Mouse (Mus musculus) embryonic facial prominence, embryonic 14.5 days (tissue): ENCODE results near the gene Slc22a14. TPM values are rescaled to one million over a fixed set of nuclear protein-coding genes. Genes with fewer than 3 reads are reported as not detected.
"Not testable (repeated sequence)": the region's sequence is repeated elsewhere in the genome, so short reads cannot be mapped to it uniquely, and the experiment has no call there.

ENCODE experiments used
- ATAC-seq: fragments of 200-750 bp; cut with Nextera tagmentation; 2 replicates; pipeline ENCODE4 v1.8.0; 2017; ENCODE audit warnings: low read depth, moderate number of reproducible peaks, moderate TSS enrichment
- DNase-seq: peaks from one replicate; pipeline ENCODE4 v3.0.0-alpha.2; 2015; ENCODE audit warnings: low spot score
- H3K27ac ChIP-seq: fragments of 300-500 bp; sonication (generic); replicated peaks from 2 replicates; pipeline ENCODE4 v1.5.1; 2014; ENCODE audit warnings: low read depth, mild to moderate bottlenecking, low read length, moderate library complexity
- H3K27me3 ChIP-seq: fragments of 300-500 bp; sonication (generic); replicated peaks from 2 replicates; pipeline ENCODE4 v1.6.1; 2014; ENCODE audit warnings: low read length; ENCODE audit not compliant: control insufficient read depth, insufficient read depth
- H3K36me3 ChIP-seq: fragments of 300-500 bp; sonication (generic); 2 replicates; pipeline ENCODE4 v1.6.1; 2014; ENCODE audit warnings: low read length, mixed read lengths; ENCODE audit not compliant: control insufficient read depth, insufficient read depth
- H3K4me1 ChIP-seq: fragments of 300-500 bp; sonication (generic); 2 replicates; pipeline ENCODE4 v1.6.1; 2014; ENCODE audit warnings: antibody characterized with exemption, low read length; ENCODE audit not compliant: control insufficient read depth, insufficient read depth
- H3K4me2 ChIP-seq: fragments of 300-500 bp; sonication (generic); 2 replicates; pipeline ENCODE4 v1.6.1; 2014; ENCODE audit warnings: low read depth, mild to moderate bottlenecking, low read length, moderate library complexity, mixed read lengths
- H3K4me3 ChIP-seq: fragments of 300-500 bp; sonication (generic); 2 replicates; pipeline ENCODE4 v1.5.1; 2014; ENCODE audit warnings: low read depth, mild to moderate bottlenecking, low read length
- H3K9ac ChIP-seq: fragments of 300-500 bp; sonication (generic); 2 replicates; pipeline ENCODE4 v1.6.1; 2014; ENCODE audit warnings: low read depth, mild to moderate bottlenecking, low read length, moderate library complexity, mixed read lengths
- H3K9me3 ChIP-seq: fragments of 300-500 bp; sonication (generic); 2 replicates; pipeline ENCODE4 v1.6.1; 2016; ENCODE audit warnings: low read length; ENCODE audit not compliant: control insufficient read depth
- WGBS: fragments of 180-500 bp; shearing (Covaris S2); extraction: QIAGEN DNeasy Blood & Tissue Kit; methylation state at CpG from one replicate; pipeline ENCODE4 v1.1.7; 2014; 5-methylcytosine and 5-hydroxymethylcytosine counted together
- polyA plus RNA-seq: library from polyadenylated mRNA; unstranded; fragments of >200 nt; fragmentation: Nextera tagmentation; extraction: Ambion mirVana; gene quantifications from 2 replicates; pipeline ENCODE4 v1.2.1, GENCODE M21; 2014

Gene Slc22a14
- polyA plus RNA-seq, 1 experiment from 2014 or later, result not detected

DNA sequence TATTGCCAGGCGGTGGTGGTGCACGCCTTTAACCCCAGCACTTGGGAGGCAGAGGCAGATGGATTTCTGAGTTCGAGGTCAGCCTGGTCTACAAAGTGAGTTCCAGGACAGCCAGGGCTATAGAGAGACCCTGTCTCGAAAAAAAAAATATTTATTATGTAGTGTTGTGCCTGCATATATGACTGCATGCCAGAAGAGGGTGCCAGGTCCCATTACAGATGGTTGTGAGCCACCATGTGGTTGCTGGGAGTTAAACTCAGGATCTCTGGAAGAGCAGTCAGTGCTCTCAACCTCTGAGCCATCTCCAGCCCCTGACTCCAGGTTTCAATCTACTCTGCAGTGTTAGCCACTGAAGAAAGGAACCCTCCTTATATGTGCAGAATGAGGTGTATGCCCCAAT is 5.4 kb upstream of the Slc22a14 start:
- not testable (repeated sequence) for H3K36me3 ChIP-seq, H3K9ac ChIP-seq, H3K9me3 ChIP-seq, H3K4me2 ChIP-seq, ATAC-seq, H3K4me1 ChIP-seq, H3K27ac ChIP-seq, H3K4me3 ChIP-seq, DNase-seq, H3K27me3 ChIP-seq
- 74% methylated on average over 4 of the region's 4 CpGs for WGBS

DNA sequence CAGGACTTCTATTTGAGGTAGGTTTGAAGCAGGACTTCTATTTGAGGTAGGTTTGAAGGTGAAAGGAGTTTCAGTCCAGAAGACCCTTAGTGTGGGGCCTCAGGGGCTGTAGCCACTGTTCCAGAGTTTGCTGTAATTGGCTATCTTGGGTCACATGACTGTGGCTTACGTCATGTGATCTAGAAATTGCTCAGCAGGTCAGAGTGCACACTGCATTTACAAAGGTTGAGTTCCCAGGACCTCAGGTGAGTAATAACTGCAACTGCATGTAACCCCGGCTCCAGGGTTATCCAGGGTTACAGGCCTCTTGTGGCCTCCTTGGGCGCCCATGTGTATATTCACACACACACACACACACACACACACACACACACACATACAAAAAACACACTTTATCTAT is 3.0 kb upstream of the Slc22a14 start:
- Histone ChIP-seq H3K27me3 (no peaks in the 10 kb centered on the region), H3K4me3 (no peak overlapping the region), H3K4me1 (no peaks in the 10 kb centered on the region), H3K36me3 (no peaks in the 10 kb centered on the region), H3K4me2 (no peak overlapping the region), H3K27ac (no peak overlapping the region), H3K9me3 (no peaks in the 10 kb centered on the region), H3K9ac (no peak overlapping the region)
- no peak for ATAC-seq
- no peak for DNase-seq
- 82% methylated on average over 3 of the region's 3 CpGs for WGBS

GRCm38 (mm10) chr9:119363229-119363628 is 2.1 kb downstream of the Slc22a14 start:
- no peak overlapping the region for H3K9ac ChIP-seq
- H3K4me3 ChIP-seq, result no peak overlapping the region
- H3K36me3 ChIP-seq, result no peaks in the 10 kb centered on the region
- H3K4me2 ChIP-seq, result no peak overlapping the region
- no peaks in the 10 kb centered on the region; the same call in 1 of the 2 replicates for H3K4me1 ChIP-seq
- no peaks in the 10 kb centered on the region for H3K27me3 ChIP-seq
- no peaks in the 10 kb centered on the region for H3K9me3 ChIP-seq
- 61% methylated on average over 12 of the region's 12 CpGs for whole genome bisulfite sequencing
- no peak for DNase-seq
- ATAC-seq, result peak; percentile 6; the same call in 1 of the 2 replicates
- H3K27ac ChIP-seq, result no peak overlapping the region

- Histone ChIP-seq H3K36me3 (no peaks in the 10 kb centered on the region), H3K4me2 (no peak overlapping the region), H3K4me1 (no peaks in the 10 kb centered on the region; the same call in 1 of the 2 replicates), H3K4me3 (no peak overlapping the region), H3K9ac (no peak overlapping the region), H3K9me3 (no peaks in the 10 kb centered on the region), H3K27me3 (no peaks in the 10 kb centered on the region), H3K27ac (no peak overlapping the region)
- WGBS, result 91% methylated on average over 5 of the region's 5 CpGs
- DNase-seq (no peak), ATAC-seq (no peak)
Measured at GRCm38 (mm10) chr9:119361416-119361815, 3.9 kb downstream of the Slc22a14 start.

- 38% methylated on average over 9 of the region's 9 CpGs for WGBS
- no peaks in the 10 kb centered on the region for H3K9me3 ChIP-seq
- H3K4me3 ChIP-seq, result peak overlapping the region; percentile 71
- no peak overlapping the region for H3K27ac ChIP-seq
- DNase-seq (no peak), ATAC-seq (no peak)
- no peaks in the 10 kb centered on the region; the same call in 1 of the 2 replicates for H3K4me1 ChIP-seq
- no peaks in the 10 kb centered on the region for H3K27me3 ChIP-seq
- peak overlapping the region; percentile 74 for H3K9ac ChIP-seq
- peak overlapping the region; percentile 91 for H3K4me2 ChIP-seq
- H3K36me3 ChIP-seq, result no peaks in the 10 kb centered on the region; the same call in 1 of the 2 replicates
Measured at GRCm38 (mm10) chr9:119358058-119358429, 7.3 kb downstream of the Slc22a14 start.

- WGBS, result 5% methylated on average over 32 of the region's 65 CpGs
- peak within 1 kb of the TSS; percentile 91 for H3K4me2 ChIP-seq
- H3K27ac ChIP-seq, result no peak within 1 kb of the TSS
- H3K9me3 ChIP-seq, result no peaks in the 10 kb centered on the region
- H3K4me1 ChIP-seq, result no peaks in the 10 kb centered on the region
- H3K4me3 ChIP-seq, result peak within 1 kb of the TSS; percentile 71
- DNase-seq (peak; percentile 91), ATAC-seq (peak; percentile 94)
- H3K9ac ChIP-seq, result peak within 1 kb of the TSS; percentile 74
- no peaks in the 10 kb centered on the region; the same call in 1 of the 2 replicates for H3K36me3 ChIP-seq
- no peaks in the 10 kb centered on the region for H3K27me3 ChIP-seq
Measured at GRCm38 (mm10) chr9:119357331-119358057, 7.9 kb downstream of the Slc22a14 start, which contains the start of gene Xylb. Gene Xylb, plus strand, starts transcription at chr9:119357381.

GRCm38 (mm10) chr9:119355943-119356342 is 9.4 kb downstream of the Slc22a14 start:
- Histone ChIP-seq H3K9ac (no peak overlapping the region), H3K9me3 (no peaks in the 10 kb centered on the region), H3K36me3 (peaks cover 12% of the 10 kb centered on the region), H3K4me2 (no peak overlapping the region), H3K4me1 (no peaks in the 10 kb centered on the region), H3K4me3 (no peak overlapping the region), H3K27ac (no peak overlapping the region), H3K27me3 (no peaks in the 10 kb centered on the region)
- whole genome bisulfite sequencing, result 66% methylated on average over 6 of the region's 6 CpGs
- DNase-seq, result no peak
- ATAC-seq, result no peak

- 71% methylated on average over 6 of the region's 6 CpGs for WGBS
- DNase-seq, result no peak
- no peak overlapping the region for H3K27ac ChIP-seq
- no peaks in the 10 kb centered on the region for H3K27me3 ChIP-seq
- no peak overlapping the region for H3K4me3 ChIP-seq
- no peak for ATAC-seq
- no peaks in the 10 kb centered on the region for H3K4me1 ChIP-seq
- peaks cover 25% of the 10 kb centered on the region for H3K36me3 ChIP-seq
- H3K9ac ChIP-seq, result no peak overlapping the region
- H3K9me3 ChIP-seq, result no peaks in the 10 kb centered on the region
- H3K4me2 ChIP-seq, result no peak overlapping the region
Measured at GRCm38 (mm10) chr9:119353926-119354325, 11.4 kb downstream of the Slc22a14 start.

DNA sequence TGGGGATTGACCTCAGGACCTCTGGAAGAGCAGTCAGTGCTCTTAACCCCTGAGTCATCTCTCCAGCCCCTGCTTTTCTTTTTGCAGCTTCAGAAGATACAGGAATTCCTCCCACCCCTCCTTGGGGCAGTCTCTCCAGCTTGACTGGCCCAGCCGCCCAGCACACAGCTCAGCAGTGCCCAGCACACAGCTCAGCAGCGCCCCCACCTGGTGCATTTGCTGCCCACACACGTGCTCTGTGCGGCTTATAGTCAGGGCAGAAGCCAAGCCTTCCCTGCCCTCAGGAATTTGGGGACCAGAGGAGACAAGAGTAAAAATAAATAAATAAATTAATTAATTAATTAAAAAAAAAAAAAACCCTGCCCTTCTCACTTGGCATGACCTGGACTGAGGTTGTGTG is 13.3 kb downstream of the Slc22a14 start:
- ATAC-seq (peak; percentile 71), DNase-seq (peak; percentile 65)
- no peaks in the 10 kb centered on the region for H3K9me3 ChIP-seq
- H3K36me3 ChIP-seq, result peaks cover 39% of the 10 kb centered on the region
- no peak overlapping the region for H3K4me3 ChIP-seq
- no peak overlapping the region for H3K4me2 ChIP-seq
- H3K9ac ChIP-seq, result no peak overlapping the region
- no peak overlapping the region for H3K27ac ChIP-seq
- 31% methylated on average over 4 of the region's 4 CpGs for WGBS
- H3K4me1 ChIP-seq, result no peaks in the 10 kb centered on the region
- no peaks in the 10 kb centered on the region for H3K27me3 ChIP-seq
